Mouse (Mus musculus): ENCODE data around the gene Ankrd12.
A peak's percentile ranks its signal among the peaks of the same experiment; 100 is the strongest.

Gene Ankrd12

DNA sequence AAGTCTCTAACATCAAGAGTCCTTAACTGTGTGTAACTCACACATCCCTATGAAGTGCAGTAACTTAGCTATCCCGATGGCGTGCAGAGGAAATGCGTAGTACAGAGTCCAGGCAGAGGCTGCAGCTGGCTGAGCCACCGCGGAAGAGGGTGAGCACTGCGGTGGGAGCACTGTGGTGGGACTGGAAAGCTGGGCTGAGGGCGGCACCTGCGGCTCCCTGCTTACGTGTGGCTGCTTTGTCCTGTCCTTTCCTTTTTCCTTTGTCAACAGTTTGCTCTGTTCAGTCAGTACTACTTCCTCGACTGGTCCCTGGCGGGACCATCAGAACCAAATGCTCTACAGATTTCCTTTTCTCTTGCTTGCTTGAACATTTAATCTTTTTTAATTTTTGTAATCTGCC is 109.1 kb downstream of the Ankrd12 start:
- DNase-seq (ENCODE audit: low spot score): no peak

DNA sequence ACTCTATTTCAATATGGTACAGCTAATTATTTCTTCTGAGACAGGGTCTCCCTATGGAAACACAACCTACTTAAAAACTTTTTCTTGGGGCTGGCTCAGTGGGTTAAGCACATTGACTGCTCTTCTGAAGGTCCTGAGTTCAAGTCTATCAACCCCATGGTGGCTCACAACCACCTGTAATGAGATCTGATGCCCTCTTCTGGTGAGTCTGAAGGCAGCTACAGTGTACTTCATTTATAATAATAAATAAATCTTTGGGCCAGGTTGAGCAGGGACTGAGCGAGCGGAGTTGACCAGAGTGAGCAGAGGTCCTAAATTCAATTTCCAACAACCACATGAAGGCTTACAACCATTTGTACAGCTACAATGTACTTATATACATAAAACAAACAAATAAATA is 114.6 kb downstream of the Ankrd12 start:
- DNase-seq (ENCODE audit: low spot score): no peak

DNA sequence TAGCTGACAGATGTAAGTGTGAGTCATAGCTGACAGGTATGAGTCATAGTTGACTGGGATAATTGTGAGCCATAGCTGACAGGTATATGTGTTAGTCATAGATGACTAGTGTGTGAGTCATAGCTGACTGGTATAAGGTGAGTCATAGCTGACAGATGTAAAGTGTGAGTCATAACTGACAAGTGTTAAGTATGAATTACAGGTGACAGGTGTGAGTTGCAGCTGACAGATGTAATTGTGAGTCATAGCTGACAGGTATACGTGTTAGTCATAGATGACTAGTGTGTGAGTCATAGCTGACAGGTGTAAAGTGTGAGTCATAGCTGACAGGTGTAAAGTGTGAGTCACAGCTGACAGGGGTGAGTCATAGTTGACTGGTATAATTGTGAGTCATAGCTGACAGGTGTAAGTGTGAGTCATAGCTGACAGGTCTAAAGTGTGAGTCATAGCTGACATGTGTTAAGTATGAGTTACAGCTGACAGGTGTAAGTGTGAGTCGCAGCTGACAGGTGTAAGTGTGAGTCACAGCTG is 115.2 kb downstream of the Ankrd12 start:
- no peak for DNase-seq (ENCODE audit: low spot score)

DNA sequence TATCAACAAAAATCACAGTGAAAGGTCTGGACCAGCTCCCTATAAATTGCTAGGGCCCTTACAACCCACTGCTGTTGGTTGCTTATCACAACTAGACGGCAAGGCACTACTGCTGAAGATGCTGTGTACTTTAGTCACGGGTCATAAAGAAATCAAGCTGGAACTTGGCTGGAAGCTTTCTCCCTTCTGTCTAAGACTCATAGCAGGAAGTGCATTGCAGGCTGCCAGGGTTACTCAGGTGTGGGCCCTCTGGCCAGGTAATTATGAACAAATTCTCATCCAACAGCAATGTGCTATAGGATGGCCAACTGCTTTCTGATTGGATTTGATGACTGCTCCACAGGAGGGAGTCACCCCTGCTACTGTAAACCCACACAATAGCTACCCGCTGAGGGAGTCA is 117.9 kb downstream of the Ankrd12 start:
- DNase-seq (ENCODE audit: low spot score): no peak

DNA sequence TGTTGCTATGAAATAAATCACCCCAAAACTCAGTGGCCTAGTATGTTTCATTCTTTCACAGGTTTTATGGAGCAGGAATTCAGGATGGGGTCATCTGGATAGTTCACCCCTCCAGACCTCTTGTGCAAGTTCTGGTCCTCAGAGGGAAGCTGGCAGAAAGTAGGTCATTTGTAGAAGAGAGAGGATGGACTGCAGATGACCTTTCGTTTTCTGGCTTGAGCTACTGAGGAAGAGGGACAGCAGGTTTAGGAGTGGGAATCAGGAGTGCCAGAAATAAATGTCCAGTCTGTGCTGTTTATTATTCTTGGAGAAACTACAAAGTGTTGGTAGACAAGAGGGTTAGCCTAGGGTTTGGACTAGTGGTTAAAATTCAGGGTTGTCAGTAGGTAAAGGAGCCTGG is 118.5 kb downstream of the Ankrd12 start:
- DNase-seq (ENCODE audit: low spot score): no peak

DNA sequence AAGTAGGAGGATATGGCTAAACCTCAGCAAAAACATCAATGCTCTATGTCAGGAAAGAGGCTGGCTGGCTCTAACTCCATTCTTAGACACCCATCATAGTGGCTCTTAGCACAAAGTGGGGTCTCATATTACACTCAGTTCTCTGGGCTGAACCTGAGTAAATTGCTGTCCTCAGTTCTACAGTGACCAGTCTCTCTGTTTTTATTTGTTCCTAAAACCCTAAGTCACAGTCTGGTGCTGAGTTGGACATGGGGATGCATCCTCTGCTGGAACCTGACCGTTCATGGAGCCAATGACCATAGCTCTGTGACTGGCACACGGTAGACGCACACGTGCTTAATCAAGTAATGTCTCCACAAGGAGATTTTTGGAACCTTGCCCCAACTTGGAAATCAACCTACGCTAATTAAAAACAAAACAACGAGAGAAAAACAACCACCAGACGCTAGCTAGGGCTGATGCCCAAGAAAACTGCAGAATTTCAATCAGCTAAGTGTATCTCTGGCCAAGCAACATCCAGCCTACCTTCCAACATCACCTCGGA is 119.0 kb downstream of the Ankrd12 start:
- no peak for DNase-seq (ENCODE audit: low spot score)

DNA sequence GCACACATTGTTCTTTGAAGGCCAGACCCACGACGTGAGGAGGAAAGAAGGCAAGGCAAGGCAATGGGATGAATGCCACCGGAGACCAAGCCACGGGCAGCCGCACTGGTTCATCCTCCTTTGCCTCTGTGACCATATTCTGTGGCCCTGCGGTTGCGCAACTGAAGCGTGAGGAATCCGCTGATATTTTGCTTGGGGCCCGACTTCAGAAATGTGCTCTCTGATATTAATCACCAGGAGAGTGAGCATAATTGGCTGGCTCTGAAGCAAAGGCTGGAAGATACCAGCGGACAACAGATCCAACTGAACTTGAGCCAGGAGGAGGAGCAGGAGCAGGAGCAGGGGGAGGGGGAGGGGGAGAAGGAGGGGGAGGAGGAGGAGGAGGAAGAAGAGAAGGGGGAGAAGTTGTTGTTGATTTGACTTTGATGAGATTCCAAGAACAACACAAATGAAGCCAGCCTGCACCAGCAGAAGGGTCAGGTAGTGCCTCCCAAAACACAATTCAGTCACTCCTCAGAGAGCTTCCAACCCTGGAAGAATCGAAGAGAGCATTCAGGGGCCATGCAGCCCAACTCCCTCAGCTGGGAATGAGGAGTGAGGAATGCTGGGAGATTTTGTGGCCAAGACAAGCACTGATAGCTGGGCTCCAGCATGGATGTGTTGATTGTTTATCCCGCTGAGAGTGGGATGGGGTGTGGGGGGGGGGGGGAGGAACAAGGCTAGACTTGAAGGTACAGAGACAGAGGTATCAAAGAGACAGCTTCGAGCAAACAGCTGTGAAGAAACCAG is 119.7 kb downstream of the Ankrd12 start:
- no peak for DNase-seq (ENCODE audit: low spot score)

DNA sequence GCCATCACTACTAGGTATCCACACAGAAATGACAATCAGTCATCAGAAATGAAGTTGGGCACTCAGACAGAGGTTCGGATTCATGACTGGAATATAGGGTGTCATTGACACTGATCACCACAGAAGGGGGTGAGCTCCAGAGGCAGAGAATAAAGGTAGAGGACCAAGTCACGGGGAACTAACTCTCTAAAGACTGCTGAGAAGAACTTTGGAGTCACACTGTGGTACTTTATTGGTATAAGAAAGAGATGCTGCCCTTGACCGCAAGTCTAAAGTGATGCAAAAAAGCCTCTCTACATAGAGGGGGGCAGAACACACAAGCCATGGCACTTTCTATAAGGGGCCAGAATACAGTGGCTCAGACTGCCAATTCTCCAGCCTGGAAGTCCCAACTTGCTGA is 120.7 kb downstream of the Ankrd12 start:
- no peak for DNase-seq (ENCODE audit: low spot score)

DNA sequence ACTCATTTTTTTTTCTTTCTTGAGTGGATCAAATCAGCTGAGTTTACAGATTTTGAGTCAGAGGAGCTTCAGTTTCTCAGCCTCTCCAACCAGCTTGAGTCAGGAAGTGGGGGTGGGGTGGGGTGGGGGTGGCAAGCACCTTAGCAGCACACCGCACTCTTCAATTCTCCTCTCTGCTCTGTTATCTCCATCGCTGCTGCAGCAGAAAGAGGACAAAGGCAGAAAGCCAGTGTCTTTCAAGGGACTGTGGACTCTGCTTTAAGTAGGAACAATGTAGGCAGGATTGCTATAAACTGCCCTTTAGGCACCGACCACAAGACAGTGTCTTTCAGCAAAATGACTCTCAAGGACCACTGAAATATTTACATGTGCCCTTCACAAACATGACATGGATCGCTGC is 122.9 kb downstream of the Ankrd12 start:
- no peak for DNase-seq (ENCODE audit: low spot score)

DNA sequence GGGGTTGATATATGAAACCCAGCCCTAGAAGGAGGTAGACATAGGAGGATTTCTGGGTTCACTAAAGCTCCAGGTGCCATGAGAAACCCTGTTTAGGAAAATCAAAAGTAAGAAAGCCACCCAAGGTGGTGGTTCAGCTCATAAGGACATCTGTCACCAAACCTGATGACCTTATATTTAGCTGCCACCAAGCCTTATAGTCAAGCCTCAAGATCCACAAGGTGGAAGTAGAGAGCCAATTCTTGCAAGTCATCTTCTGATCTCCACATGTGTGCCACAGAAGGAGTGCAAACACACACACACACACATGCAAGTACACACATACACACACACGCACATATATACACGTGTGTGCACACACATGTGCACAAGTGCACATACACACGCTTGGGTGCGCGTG is 124.8 kb downstream of the Ankrd12 start:
- no peak for DNase-seq (ENCODE audit: low spot score)

DNA sequence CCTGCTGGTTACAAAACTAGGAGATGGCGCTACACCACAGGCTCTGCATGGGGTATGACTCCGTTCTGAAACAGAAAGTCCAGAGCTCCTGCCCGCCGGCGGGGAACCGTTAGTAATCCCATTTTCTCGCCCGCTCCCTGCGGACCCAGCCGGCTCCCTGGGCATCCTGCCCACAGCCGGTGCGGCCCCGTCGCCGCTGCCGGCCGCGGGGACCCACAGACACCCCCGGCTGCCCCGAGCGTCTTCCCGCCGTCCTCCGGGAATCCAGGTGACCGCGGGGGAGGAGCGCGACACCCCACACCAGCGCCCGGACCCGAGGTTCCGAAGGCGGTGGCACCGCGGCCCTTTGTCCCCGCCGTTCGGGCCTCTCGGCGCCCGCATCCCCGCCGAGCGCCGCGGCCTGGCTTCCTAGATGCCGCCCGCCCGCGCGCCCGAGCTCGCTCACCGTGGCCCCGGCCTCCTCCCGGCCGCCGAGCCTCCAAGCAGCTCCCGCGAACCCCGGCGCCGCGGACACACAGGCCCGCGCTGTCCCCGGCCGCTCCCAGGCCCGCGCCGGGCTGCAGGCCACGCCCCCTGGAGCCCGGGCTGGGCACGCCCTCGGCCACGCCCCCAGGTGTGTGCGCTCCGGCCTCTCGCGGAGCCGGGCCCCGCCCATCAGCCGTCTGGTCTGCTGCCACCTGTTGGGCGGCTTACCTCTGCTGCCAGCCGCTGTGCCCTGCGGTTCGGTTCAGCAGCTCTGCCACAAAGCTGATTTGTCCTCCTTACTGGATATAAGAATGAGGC is 126.1 kb downstream of the Ankrd12 start, which contains the start of gene Twsg1:
Gene Twsg1, minus strand, starts transcription at position 605 of the 783 bp plus-strand sequence.
- DNase-seq (ENCODE audit: low spot score): peak; percentile 76

DNA sequence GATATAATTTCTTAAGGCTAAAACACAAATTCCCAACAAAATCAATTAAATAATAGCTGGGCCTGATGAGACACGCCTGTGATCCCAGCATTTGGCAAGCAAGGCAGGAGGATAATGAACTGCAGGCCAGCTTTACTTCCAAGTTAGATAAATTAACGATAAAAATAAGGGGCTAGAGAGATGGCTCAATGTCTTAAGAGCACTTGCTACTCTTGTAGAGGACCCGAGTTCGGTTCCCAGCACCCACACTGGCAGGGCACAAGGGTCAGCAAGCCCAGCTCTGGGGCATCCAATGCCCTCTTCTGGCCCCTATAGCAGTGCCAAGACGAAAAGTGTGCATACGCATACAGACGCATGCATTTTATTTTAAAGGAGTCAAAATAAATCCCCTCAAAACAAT is 126.7 kb downstream of the Ankrd12 start:
- no peak for DNase-seq (ENCODE audit: low spot score)

DNA sequence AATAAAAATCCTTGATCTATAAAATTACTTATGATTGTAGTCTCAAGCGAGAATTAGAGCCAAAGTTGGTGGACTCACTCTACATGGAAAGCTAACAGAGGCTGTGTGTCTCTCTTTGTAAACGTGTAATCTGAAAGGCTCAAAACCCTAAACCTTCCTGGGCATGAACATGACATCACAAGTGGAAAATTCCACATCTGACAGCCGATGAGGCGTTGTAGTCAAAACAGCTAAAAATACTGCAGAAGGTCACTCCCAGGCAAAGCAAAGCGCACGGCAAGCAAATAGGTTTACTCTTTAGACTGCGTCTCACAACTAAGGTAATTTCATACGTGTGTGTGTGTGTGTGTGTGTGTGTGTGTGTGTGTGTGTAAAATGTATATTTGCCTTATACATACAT is 129.6 kb downstream of the Ankrd12 start:
- DNase-seq (ENCODE audit: low spot score): no peak

DNA sequence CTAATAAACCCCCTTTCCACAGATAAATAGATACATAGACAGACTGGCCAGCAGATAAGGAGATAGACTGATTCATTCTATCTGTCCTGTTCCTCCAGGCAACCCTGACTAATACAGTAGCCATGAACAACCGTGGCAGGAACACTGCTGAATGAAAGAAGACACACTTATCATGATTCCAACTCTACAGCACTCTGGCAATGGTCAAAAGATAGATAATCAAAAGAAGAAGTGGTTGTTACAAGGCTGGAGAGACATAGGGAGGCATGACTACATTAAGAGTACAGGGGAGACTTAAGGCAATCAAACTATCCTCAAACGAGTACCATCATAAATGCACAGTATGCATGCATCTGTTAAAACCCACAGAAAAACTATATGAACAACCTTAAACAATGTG is 131.5 kb downstream of the Ankrd12 start:
- DNase-seq (ENCODE audit: low spot score): no peak

DNA sequence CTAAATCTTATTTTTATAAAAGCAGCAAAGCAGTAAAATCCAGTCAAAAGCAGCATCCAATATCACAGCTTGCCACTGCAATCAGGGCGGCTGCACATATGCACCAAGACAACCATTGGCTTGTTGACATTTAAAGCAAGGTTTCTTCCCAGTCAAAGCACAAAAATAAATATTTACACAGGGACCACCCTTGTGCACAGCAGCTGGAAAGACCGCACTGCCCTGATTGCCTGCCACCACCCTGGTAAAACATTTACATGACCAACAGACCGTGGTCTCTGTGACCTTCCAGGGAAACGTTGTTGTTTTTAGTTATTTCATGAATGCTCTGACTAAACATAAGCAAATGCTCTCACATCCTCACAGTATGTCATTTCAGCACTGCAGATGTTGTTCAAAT is 134.5 kb downstream of the Ankrd12 start:
- DNase-seq (ENCODE audit: low spot score): no peak

DNA sequence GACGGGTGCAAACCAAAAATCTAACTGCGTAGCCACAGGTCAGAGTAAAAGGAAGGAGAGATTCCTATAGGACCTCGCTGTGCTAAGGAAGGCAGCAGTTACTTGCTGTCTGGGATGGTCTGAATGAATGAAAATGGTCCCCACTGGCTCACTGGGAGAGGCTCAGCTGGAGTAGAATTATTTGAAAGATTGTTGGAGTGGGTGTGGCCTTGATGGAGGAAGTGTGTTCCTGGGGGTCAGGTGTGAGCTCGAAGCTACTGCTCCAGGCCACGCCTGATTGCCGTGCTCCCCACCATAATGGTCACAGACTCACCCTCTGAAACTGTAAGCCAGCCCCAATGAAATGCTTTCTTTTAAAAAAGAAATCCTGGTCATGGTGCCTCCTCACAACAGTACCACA is 135.6 kb downstream of the Ankrd12 start:
- no peak for DNase-seq (ENCODE audit: low spot score)

DNA sequence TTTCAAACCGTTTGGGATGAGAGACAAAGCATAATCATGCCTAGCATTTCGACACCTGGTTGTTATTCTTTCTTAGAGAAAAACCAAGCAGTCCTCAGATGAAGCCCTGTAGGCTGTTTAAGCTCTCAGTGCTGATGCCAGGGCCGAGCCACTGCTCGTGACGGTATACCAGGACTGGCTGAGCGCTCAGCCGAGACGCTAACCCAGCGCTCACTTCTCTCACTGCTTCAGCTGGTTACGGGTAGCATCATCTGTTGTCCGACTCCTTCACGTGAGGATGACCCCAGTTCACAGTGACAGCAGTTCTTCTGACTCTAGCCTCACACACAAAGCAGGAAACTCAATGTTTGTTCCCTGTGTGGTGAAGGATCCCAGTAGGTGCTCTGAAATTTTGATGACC is 136.7 kb downstream of the Ankrd12 start:
- no peak for DNase-seq (ENCODE audit: low spot score)

DNA sequence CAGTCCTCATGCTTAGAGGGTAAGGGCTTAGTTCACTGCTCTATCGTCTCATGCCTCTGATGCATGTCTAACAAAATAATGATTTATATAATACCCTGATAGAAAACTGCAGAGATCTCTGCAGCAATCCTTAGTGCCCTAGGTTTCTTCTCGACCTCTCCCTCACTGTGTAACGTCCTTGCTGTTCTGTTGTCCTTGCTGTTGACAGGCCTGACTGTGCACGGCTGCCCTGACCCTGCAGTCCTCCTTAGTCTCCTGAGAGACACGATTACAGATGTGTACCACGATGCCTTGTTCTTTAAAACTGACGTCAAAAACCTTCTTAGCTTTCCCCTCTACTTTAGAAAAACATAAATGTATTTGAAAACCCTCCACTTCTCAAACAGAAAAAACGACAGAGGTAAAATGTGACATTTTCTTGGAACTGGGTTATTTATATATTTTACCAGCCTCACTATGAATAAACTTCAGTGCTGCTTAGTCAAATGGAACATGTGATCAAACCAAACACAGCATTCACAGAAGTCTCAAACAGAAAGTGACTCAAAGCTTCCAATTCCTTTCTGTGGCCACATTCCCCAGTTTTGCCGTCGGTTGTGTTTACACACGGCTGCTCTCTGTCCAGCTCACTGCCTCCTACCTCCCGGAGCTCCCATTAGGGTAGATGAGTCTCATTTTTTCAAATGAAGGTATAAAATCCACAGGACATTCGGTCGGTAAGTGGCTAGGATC is 137.3 kb downstream of the Ankrd12 start:
- DNase-seq (ENCODE audit: low spot score): no peak

DNA sequence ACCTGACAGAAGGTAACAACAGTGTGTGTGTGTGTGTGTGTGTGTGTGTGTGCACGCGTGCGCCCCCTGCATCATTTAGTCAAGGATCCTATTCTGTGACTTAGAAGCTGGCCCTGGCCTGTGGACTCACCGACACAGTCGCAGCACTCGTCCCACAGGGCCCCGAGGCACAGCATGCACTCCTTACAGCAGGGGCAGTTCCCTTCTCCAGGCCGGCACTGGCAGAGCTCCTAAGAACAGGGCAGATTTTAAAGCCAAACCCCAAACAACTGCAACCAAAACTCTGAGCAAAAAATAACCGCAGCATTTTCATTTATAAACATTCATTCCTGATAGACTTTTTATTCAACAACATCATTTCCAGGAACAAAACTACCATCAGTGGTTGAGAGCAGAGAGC is 139.2 kb downstream of the Ankrd12 start:
- no peak for DNase-seq (ENCODE audit: low spot score)

DNA sequence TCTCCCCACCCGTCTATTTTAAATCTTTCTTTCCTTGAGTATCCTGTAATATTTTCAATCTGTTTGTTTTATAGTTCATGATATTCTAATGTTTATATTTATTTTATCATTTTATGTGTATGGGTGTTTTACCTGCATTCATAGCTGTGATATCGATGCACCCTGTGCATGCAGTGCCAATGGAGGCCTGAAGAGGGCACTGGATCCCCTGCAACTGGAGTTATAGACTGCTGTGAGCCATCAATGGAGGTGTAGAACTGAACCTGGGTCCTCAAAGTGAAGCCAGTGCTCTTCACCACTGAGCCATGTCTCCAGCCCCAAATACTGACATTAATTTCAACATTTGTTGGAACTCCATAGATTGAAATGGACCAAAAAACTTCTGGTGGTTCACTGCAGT is 143.1 kb downstream of the Ankrd12 start:
- DNase-seq (ENCODE audit: low spot score): no peak

DNA sequence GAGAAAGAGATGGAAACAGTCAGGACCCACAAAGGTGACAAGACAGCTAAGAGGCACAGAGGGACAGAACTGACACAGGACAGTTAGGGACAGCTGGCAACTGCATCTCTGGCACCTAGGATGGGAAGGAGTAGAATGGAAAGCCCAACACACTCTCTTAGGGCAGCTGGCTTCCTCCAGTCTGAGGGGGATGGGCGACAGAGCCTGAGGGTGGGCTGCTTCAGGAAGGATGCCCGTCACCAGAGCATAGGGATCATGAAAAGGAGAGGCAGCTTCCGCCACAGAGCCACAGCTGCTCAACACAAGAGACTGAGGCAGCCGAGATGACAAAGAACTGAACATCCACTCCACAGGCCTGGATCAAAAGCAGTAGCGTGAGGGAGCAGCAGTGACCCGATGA is 145.4 kb downstream of the Ankrd12 start:
- DNase-seq (ENCODE audit: low spot score): no peak

DNA sequence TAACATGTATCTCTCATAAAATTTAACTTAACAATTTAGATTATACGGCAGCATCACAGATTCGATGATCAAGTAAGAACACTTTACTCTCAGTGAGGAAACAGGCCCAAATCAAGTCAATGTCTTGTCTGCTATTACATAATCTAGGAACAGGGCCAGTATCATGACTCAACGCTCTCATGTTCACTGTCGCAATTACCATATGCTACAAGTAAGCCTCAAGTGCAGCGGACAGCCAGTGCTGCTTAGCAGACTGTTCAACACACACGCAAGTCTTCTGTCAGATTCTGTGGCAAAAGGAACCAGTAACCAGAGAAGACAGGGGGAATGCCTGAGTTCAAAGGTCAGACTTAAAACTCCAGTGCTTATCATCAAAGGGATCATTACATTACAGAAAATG is 145.9 kb downstream of the Ankrd12 start:
- DNase-seq (ENCODE audit: low spot score): no peak
